Mouse (Mus musculus): Measurements from ENCODE around the gene A930018P22Rik. TPM values are rescaled to one million over a fixed set of nuclear protein-coding genes. Genes with fewer than 3 reads are reported as not detected.
A peak's percentile ranks its signal among the peaks of the same experiment; 100 is the strongest.
"Not testable (repeated sequence)": the region's sequence is repeated elsewhere in the genome, so short reads cannot be mapped to it uniquely, and the experiment has no call there.

The A930018P22Rik gene
- total RNA-seq, 1 experiment = not detected

DNA sequence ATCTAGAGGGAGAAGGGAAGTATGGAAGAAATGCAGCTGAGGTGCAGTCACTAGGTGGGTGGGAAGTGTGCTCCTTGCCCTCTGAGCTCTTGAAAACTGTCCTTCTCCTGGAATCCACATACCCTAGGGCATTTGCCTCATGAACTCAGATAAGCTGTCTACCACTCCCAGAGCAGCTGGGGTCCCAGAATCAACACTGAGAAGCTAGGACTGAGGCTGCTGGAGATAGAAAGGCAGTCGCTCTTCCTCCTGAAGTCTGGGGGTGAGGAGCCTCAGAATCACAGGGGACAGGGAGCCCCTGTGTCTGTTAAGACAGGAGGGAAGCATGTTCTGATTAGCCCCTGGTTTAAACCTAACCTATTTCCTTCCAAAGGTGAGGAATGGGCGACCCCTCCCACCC lies 13.0 kb upstream of the A930018P22Rik start:
- Histone ChIP-seq H3K4me1 (ENCODE audit: control insufficient read depth in 2 of 2, insufficient read depth in 2 of 2, low read length in 2 of 2, poor library complexity in 1 of 2) (peaks cover 3 to 6% of the 10 kb centered on the region in 2 experiments; a peak in 3 of 4 replicates), H3K27ac (ENCODE audit: insufficient read depth, low read depth, low read length, poor library complexity, severe bottlenecking) (peak overlapping the region; percentile 59), H3K9me3 (ENCODE audit: control insufficient read depth, insufficient read depth, low read depth, low read length) (no peaks in the 10 kb centered on the region), H3K36me3 (ENCODE audit: control insufficient read depth, insufficient read depth, low read length, poor library complexity, severe bottlenecking) (no peaks in the 10 kb centered on the region), H3K9ac (ENCODE audit: insufficient read depth, low read depth, low read length, poor library complexity, severe bottlenecking) (no peak overlapping the region), H3K4me3 (ENCODE audit: insufficient read depth in 1 of 2, low read depth in 1 of 2, low read length in 2 of 2, poor library complexity in 1 of 2, severe bottlenecking in 1 of 2) (no peak overlapping the region)
- no peak for DNase-seq (ENCODE audit: low read depth, low spot score)
- no peak for TF ChIP-seq MAFK (IDR thresholded peaks at IDR 0.05; ENCODE audit: insufficient read depth, low read depth, low read length)
- TF ChIP-seq CHD2 (IDR thresholded peaks at IDR 0.05; ENCODE audit: low read depth, low read length) = no peak
- no peak for TF ChIP-seq HCFC1 (IDR thresholded peaks at IDR 0.05; ENCODE audit: borderline replicate concordance, insufficient read depth, low read length)
- TF ChIP-seq ZC3H11A (IDR thresholded peaks at IDR 0.05; ENCODE audit: borderline replicate concordance, low read depth, low read length) = no peak
- TF ChIP-seq ZNF384 (IDR thresholded peaks at IDR 0.05; ENCODE audit: low read depth, low read length) = no peak
- in situ Hi-C loops (cut with MboI; ENCODE audit: low sequenced_read_pairs in 2 of 2, unreplicated experiment in 2 of 2) = no loop called here

DNA sequence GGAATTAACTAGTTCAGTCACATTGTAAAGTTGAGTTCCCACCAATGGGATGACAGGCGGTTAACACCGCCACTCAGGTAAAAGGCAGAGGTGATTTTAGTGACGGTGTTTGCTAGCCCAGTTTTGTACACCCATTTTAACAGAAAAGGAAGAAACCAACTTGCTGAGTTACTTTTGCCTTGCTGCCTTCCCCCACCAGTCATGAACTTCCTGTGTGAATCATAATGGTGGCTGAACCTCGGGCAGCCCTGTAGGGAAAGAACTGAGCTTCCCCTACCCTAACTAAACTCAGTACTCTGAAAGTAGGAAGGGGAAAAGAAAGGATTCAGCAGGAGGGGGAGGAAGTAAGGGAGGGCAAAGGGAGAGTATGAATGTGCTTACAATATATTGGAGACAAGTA lies 12.5 kb upstream of the A930018P22Rik start:
- H3K4me3 ChIP-seq (ENCODE audit: insufficient read depth in 1 of 2, low read depth in 1 of 2, low read length in 2 of 2, poor library complexity in 1 of 2, severe bottlenecking in 1 of 2) = no peak overlapping the region
- H3K27ac ChIP-seq (ENCODE audit: insufficient read depth, low read depth, low read length, poor library complexity, severe bottlenecking) = no peak overlapping the region; the same call in 1 of the 2 replicates
- no peaks in the 10 kb centered on the region for H3K9me3 ChIP-seq (ENCODE audit: control insufficient read depth, insufficient read depth, low read depth, low read length)
- no peak for TF ChIP-seq HCFC1 (IDR thresholded peaks at IDR 0.05; ENCODE audit: borderline replicate concordance, insufficient read depth, low read length)
- TF ChIP-seq MAFK (IDR thresholded peaks at IDR 0.05; ENCODE audit: insufficient read depth, low read depth, low read length) = no peak
- no peak for TF ChIP-seq ZNF384 (IDR thresholded peaks at IDR 0.05; ENCODE audit: low read depth, low read length)
- DNase-seq (ENCODE audit: low read depth, low spot score) = no peak
- in situ Hi-C loops (cut with MboI; ENCODE audit: low sequenced_read_pairs in 2 of 2, unreplicated experiment in 2 of 2) = no loop called here
- no peak overlapping the region for H3K9ac ChIP-seq (ENCODE audit: insufficient read depth, low read depth, low read length, poor library complexity, severe bottlenecking)
- H3K36me3 ChIP-seq (ENCODE audit: control insufficient read depth, insufficient read depth, low read length, poor library complexity, severe bottlenecking) = no peaks in the 10 kb centered on the region
- H3K4me1 ChIP-seq (ENCODE audit: control insufficient read depth in 2 of 2, insufficient read depth in 2 of 2, low read length in 2 of 2, poor library complexity in 1 of 2) = peaks cover 3 to 6% of the 10 kb centered on the region in 2 experiments; a peak in 3 of 4 replicates

DNA sequence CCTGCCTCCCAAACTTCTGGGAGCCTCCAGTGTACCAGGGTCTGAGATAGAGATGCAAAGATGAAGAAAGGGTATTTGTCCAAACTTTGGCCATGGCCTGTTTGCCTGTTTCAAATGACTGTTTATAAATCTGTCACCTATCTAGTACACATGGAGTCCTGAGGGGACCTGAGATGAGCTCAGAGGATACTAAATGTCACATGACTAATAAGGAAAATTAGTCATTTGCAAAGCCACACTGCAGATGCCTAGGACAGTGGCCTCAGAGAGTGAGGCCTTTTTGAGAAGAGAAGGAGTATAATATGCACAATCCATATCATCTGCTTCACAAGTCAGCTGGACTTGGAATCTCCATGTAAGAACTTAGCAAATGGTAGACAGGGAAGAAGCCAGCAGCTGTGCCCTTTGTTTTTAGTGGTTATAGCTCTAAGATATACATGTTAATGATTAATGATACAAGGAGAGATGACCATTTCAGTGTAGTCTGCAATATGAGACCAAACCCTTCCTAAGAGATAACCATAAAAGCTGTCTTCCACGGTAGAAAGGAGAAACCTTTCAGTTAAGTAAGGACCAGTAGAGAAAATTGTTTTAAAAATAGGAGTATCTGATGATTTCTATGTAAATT lies 11.3 kb upstream of the A930018P22Rik start:
- H3K9me3 ChIP-seq (ENCODE audit: control insufficient read depth, insufficient read depth, low read depth, low read length); DNase-seq (ENCODE audit: low read depth, low spot score); in situ Hi-C loops (cut with MboI; ENCODE audit: low sequenced_read_pairs in 2 of 2, unreplicated experiment in 2 of 2); H3K4me1 ChIP-seq (ENCODE audit: control insufficient read depth in 2 of 2, insufficient read depth in 2 of 2, low read length in 2 of 2, poor library complexity in 1 of 2); H3K27ac ChIP-seq (ENCODE audit: insufficient read depth, low read depth, low read length, poor library complexity, severe bottlenecking); H3K4me3 ChIP-seq (ENCODE audit: insufficient read depth in 1 of 2, low read depth in 1 of 2, low read length in 2 of 2, poor library complexity in 1 of 2, severe bottlenecking in 1 of 2); H3K9ac ChIP-seq (ENCODE audit: insufficient read depth, low read depth, low read length, poor library complexity, severe bottlenecking); H3K36me3 ChIP-seq (ENCODE audit: control insufficient read depth, insufficient read depth, low read length, poor library complexity, severe bottlenecking): not testable (repeated sequence)

DNA sequence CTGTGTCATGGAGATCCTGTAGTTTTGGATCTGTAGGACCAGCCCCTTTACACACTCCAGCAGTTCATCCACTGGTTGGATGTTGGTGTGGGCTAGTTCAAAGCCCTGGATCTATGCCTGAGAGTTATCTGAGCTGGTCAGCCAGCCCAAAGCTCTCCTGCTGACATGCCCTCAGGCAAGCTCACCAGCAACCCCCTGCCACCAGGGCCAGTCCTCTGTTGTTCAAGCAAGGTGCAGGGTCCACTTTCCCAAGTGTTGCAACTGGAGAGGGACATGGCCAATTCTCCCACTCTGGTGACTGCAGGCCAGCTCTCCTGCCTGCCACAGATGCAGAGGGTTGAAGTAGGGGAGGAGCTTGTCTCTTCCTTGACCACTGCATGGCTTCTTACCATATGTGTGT lies 9.0 kb upstream of the A930018P22Rik start:
- H3K4me1 ChIP-seq (ENCODE audit: control insufficient read depth in 2 of 2, insufficient read depth in 2 of 2, low read length in 2 of 2, poor library complexity in 1 of 2); H3K4me3 ChIP-seq (ENCODE audit: insufficient read depth in 1 of 2, low read depth in 1 of 2, low read length in 2 of 2, poor library complexity in 1 of 2, severe bottlenecking in 1 of 2); in situ Hi-C loops (cut with MboI; ENCODE audit: low sequenced_read_pairs in 2 of 2, unreplicated experiment in 2 of 2); DNase-seq (ENCODE audit: low read depth, low spot score); H3K9ac ChIP-seq (ENCODE audit: insufficient read depth, low read depth, low read length, poor library complexity, severe bottlenecking); H3K27ac ChIP-seq (ENCODE audit: insufficient read depth, low read depth, low read length, poor library complexity, severe bottlenecking); H3K9me3 ChIP-seq (ENCODE audit: control insufficient read depth, insufficient read depth, low read depth, low read length); H3K36me3 ChIP-seq (ENCODE audit: control insufficient read depth, insufficient read depth, low read length, poor library complexity, severe bottlenecking): not testable (repeated sequence)

DNA sequence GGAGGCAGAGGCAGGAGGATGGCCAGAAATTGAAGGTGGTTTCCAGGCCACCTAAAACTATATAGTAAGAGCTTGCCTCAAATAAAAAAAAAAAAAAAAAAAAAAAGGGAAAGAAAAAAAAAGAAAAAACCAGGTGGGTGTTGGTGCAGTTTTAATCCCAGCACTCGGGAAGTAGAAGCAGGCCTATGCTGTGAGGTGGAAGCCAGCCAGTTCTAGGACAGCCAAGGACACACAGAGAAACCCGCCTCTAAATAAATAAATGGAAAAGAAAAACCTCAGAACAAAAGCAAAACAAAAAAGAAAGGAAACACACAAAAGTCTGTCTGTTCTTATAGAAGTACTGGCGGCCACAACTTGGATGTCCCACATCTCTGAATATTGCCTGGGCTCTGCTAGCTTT lies 7.7 kb upstream of the A930018P22Rik start:
- Histone ChIP-seq H3K36me3 (ENCODE audit: control insufficient read depth, insufficient read depth, low read length, poor library complexity, severe bottlenecking) (no peaks in the 10 kb centered on the region), H3K4me1 (ENCODE audit: control insufficient read depth in 2 of 2, insufficient read depth in 2 of 2, low read length in 2 of 2, poor library complexity in 1 of 2) (peaks cover 0 to 2% of the 10 kb centered on the region in 2 experiments; a peak in 1 of 4 replicates), H3K27ac (ENCODE audit: insufficient read depth, low read depth, low read length, poor library complexity, severe bottlenecking) (no peak overlapping the region), H3K4me3 (ENCODE audit: insufficient read depth in 1 of 2, low read depth in 1 of 2, low read length in 2 of 2, poor library complexity in 1 of 2, severe bottlenecking in 1 of 2) (no peak overlapping the region), H3K9me3 (ENCODE audit: control insufficient read depth, insufficient read depth, low read depth, low read length) (no peaks in the 10 kb centered on the region), H3K9ac (ENCODE audit: insufficient read depth, low read depth, low read length, poor library complexity, severe bottlenecking) (no peak overlapping the region)
- TF ChIP-seq MAFK (IDR thresholded peaks at IDR 0.05; ENCODE audit: insufficient read depth, low read depth, low read length) = no peak
- no peak for TF ChIP-seq CHD2 (IDR thresholded peaks at IDR 0.05; ENCODE audit: low read depth, low read length)
- in situ Hi-C loops (cut with MboI; ENCODE audit: low sequenced_read_pairs in 2 of 2, unreplicated experiment in 2 of 2) = no loop called here
- DNase-seq (ENCODE audit: low read depth, low spot score) = no peak

DNA sequence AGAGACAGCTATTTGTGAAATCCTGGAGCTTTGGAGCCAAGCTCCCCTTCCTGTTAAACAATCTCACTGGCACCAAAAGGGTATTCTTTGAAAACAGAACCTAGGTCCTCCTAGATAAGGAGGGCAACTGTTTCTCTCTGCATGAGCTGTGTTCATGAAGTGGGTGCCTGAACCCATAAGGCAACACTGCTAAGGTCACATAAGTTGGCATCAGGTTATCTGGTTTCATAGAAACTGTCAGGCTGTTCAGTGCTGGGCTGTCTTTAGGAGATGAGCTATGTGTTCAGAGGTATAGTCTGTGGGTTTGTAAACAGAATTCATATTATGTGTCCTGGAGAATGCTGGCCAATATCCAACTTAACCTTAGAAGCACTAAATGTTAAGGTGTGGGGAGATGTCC lies 5.4 kb upstream of the A930018P22Rik start:
- H3K27ac ChIP-seq (ENCODE audit: insufficient read depth, low read depth, low read length, poor library complexity, severe bottlenecking); H3K4me1 ChIP-seq (ENCODE audit: control insufficient read depth in 2 of 2, insufficient read depth in 2 of 2, low read length in 2 of 2, poor library complexity in 1 of 2); H3K9me3 ChIP-seq (ENCODE audit: control insufficient read depth, insufficient read depth, low read depth, low read length); H3K36me3 ChIP-seq (ENCODE audit: control insufficient read depth, insufficient read depth, low read length, poor library complexity, severe bottlenecking); H3K9ac ChIP-seq (ENCODE audit: insufficient read depth, low read depth, low read length, poor library complexity, severe bottlenecking); in situ Hi-C loops (cut with MboI; ENCODE audit: low sequenced_read_pairs in 2 of 2, unreplicated experiment in 2 of 2); H3K4me3 ChIP-seq (ENCODE audit: insufficient read depth in 1 of 2, low read depth in 1 of 2, low read length in 2 of 2, poor library complexity in 1 of 2, severe bottlenecking in 1 of 2); DNase-seq (ENCODE audit: low read depth, low spot score): not testable (repeated sequence)
